8 mouse cellular contexts compared by ENCODE assay signal in the genomic region with DNA sequence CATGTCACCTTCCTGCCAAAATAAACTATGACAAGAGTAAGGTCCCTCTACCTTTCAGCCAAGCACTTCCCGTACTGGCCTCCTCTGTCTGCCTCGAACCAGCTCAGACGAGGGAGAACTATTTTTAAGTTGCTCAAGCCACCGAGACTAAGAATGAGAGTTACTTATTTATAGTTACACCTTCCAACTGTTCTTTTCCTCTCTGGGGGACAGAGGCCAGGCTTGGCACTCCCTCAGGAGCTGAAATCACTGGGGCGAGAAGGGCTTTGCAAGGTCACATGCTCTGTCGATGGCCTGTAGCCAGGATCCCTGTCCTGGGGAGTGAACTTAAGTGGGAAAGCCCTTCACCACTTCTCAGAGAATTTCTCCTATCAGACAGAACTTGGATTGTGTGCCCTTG.
DNase-seq lines count a peak whose midpoint lies in the region; ATAC-seq and TF ChIP-seq lines count a peak whose summit lies in the region.

No protein-coding gene starts in this region.

- no peak for ATAC-seq in limb, embryonic 14.5 days (ENCODE audit: low FRiP score, low read depth)
- peak; percentile 81 for ATAC-seq in kidney, postnatal 0 days (replicated peaks; ENCODE audit: low FRiP score, low read depth)
- no peak; the same call in 1 of the 2 replicates for ATAC-seq in stomach, embryonic 15.5 days (ENCODE audit: insufficient read depth, low FRiP score, low read depth)

- H3K4me3 ChIP-seq in limb, embryonic 14.5 days (replicated peaks; ENCODE audit: low read length) = no peak overlapping the region
- no peak overlapping the region for H3K4me3 ChIP-seq in limb, embryonic 10.5 days
- H3K4me3 ChIP-seq in heart, embryonic 10.5 days = peak overlapping the region; percentile 15; the same call in 1 of the 2 replicates
- no peak overlapping the region for H3K4me3 ChIP-seq in kidney, postnatal 0 days (replicated peaks; ENCODE audit: low read depth, low read length)
- H3K4me3 ChIP-seq in stomach, embryonic 15.5 days (replicated peaks) = no peak overlapping the region

- peaks cover 23% of the 10 kb centered on the region for H3K36me3 ChIP-seq in limb, embryonic 14.5 days (ENCODE audit: control insufficient read depth, insufficient read depth, low read length)
- 0 out of 2 replicates have a peak, but pooled peaks cover 2% of the 10 kb centered on the region for H3K36me3 ChIP-seq in limb, embryonic 10.5 days
- H3K36me3 ChIP-seq in heart, embryonic 10.5 days = peaks cover 14% of the 10 kb centered on the region
- H3K36me3 ChIP-seq in kidney, postnatal 0 days (ENCODE audit: insufficient read depth, low read length) = peaks cover 7% of the 10 kb centered on the region; the same call in 1 of the 2 replicates
- peaks cover 3% of the 10 kb centered on the region; the same call in 1 of the 2 replicates for H3K36me3 ChIP-seq in stomach, embryonic 15.5 days

- TF ChIP-seq POLR2A in limb, embryonic 14.5 days (IDR thresholded peaks at IDR 0.05; ENCODE audit: borderline replicate concordance, extremely low read depth, insufficient read depth, insufficient read length) = no peak

- DNase-seq in limb, embryonic 14.5 days (ENCODE audit: low spot score) = no peak
- DNase-seq in limb, embryonic 10.5 days (ENCODE audit: low spot score) = no peak
- no peak for DNase-seq in heart, embryonic 10.5 days (ENCODE audit: low spot score)
- DNase-seq in kidney, postnatal 0 days (ENCODE audit: low spot score) = peak; percentile 71
- DNase-seq in urinary bladder, postnatal 10 days (ENCODE audit: low spot score) = no peak
- DNase-seq in right cerebral cortex, postnatal 25 days = no peak
- no peak for DNase-seq in frontal cortex, postnatal 14 days (ENCODE audit: low spot score in 2 of 2)

- WGBS in limb, embryonic 14.5 days = 66% methylated on average over 6 of the region's 6 CpGs
- 77% methylated on average over 6 of the region's 6 CpGs for WGBS in limb, embryonic 10.5 days
- 19% methylated on average over 6 of the region's 6 CpGs for WGBS in heart, embryonic 10.5 days
- WGBS in kidney, postnatal 0 days = 8% methylated on average over 6 of the region's 6 CpGs
- 38% methylated on average over 6 of the region's 6 CpGs for WGBS in stomach, embryonic 15.5 days

- H3K9me3 ChIP-seq in limb, embryonic 14.5 days (ENCODE audit: control insufficient read depth, low read length) = no peaks in the 10 kb centered on the region
- no peaks in the 10 kb centered on the region for H3K9me3 ChIP-seq in limb, embryonic 10.5 days (replicated peaks)
- H3K9me3 ChIP-seq in heart, embryonic 10.5 days = no peaks in the 10 kb centered on the region
- H3K9me3 ChIP-seq in kidney, postnatal 0 days (replicated peaks; ENCODE audit: low read length) = no peaks in the 10 kb centered on the region
- no peaks in the 10 kb centered on the region for H3K9me3 ChIP-seq in stomach, embryonic 15.5 days

- H3K9ac ChIP-seq in limb, embryonic 14.5 days (ENCODE audit: low read depth, low read length, severe bottlenecking) = no peak overlapping the region
- H3K9ac ChIP-seq in kidney, postnatal 0 days (ENCODE audit: low read depth, low read length) = 0 out of 2 replicates have a peak overlapping the region, but pooled peaks have one; percentile 5
- H3K9ac ChIP-seq in stomach, embryonic 15.5 days = no peak overlapping the region

- 0 out of 2 replicates have a peak overlapping the region, but pooled peaks have one; percentile 8 for H3K27ac ChIP-seq in limb, embryonic 14.5 days (replicated peaks; ENCODE audit: low read depth, low read length)
- H3K27ac ChIP-seq in limb, embryonic 10.5 days = no peak overlapping the region
- peak overlapping the region; percentile 87 for H3K27ac ChIP-seq in heart, embryonic 10.5 days
- peak overlapping the region; percentile 91 for H3K27ac ChIP-seq in kidney, postnatal 0 days
- H3K27ac ChIP-seq in stomach, embryonic 15.5 days = peak overlapping the region; percentile 74

- peaks cover 3% of the 10 kb centered on the region; the same call in 1 of the 2 replicates for H3K4me1 ChIP-seq in limb, embryonic 14.5 days (ENCODE audit: control insufficient read depth, insufficient read depth, low read length)
- peaks cover 4% of the 10 kb centered on the region for H3K4me1 ChIP-seq in limb, embryonic 10.5 days
- H3K4me1 ChIP-seq in heart, embryonic 10.5 days = peaks cover 61% of the 10 kb centered on the region
- H3K4me1 ChIP-seq in kidney, postnatal 0 days (replicated peaks; ENCODE audit: insufficient read depth, low read length) = peaks cover 37% of the 10 kb centered on the region
- H3K4me1 ChIP-seq in stomach, embryonic 15.5 days = peaks cover 19% of the 10 kb centered on the region

- H3K27me3 ChIP-seq in limb, embryonic 14.5 days (ENCODE audit: control insufficient read depth, insufficient read depth, low read length) = no peaks in the 10 kb centered on the region
- no peaks in the 10 kb centered on the region for H3K27me3 ChIP-seq in limb, embryonic 10.5 days (ENCODE audit: low read depth, poor library complexity, severe bottlenecking)
- no peaks in the 10 kb centered on the region for H3K27me3 ChIP-seq in heart, embryonic 10.5 days (ENCODE audit: insufficient read depth, poor library complexity, severe bottlenecking)
- no peaks in the 10 kb centered on the region for H3K27me3 ChIP-seq in kidney, postnatal 0 days (ENCODE audit: insufficient read depth, low read length)
- no peaks in the 10 kb centered on the region for H3K27me3 ChIP-seq in stomach, embryonic 15.5 days (replicated peaks)

- no peak for TF ChIP-seq CTCF in kidney, postnatal 0 days (IDR thresholded peaks at IDR 0.05; ENCODE audit: low read depth)

- H3K4me2 ChIP-seq in limb, embryonic 14.5 days (replicated peaks; ENCODE audit: low read depth, low read length, severe bottlenecking) = no peak overlapping the region
- no peak overlapping the region for H3K4me2 ChIP-seq in kidney, postnatal 0 days (ENCODE audit: low read length)
- no peak overlapping the region for H3K4me2 ChIP-seq in stomach, embryonic 15.5 days
